Mouse (Mus musculus) lung, adult 2 months (tissue): ENCODE results near the gene Cnot10. TPM values are rescaled to one million over a fixed set of nuclear protein-coding genes. Genes with fewer than 3 reads are reported as not detected.

ENCODE experiments used
- DNase-seq: peaks from one replicate; pipeline ENCODE4 v3.0.0; 2022
- H3K4me1 ChIP-seq: fragments of 200-500 bp; 2 replicates; pipeline ENCODE4 v1.6.1; 2011; ENCODE audit warnings: low read length; ENCODE audit not compliant: control insufficient read depth, insufficient read depth
- H3K4me3 ChIP-seq: fragments of 200-500 bp; replicated peaks from 2 replicates; pipeline ENCODE3; 2011; ENCODE audit warnings: low read depth, mild to moderate bottlenecking, control low read depth, low read length; ENCODE audit errors: extremely low read depth
- CTCF ChIP-seq: fragments of 200-500 bp; IDR thresholded peaks from 2 replicates; pipeline ENCODE4 v1.5.1; 2011; ENCODE audit warnings: mild to moderate bottlenecking, low read length, control low read depth; ENCODE audit not compliant: insufficient read depth
- POLR2A ChIP-seq: fragments of 200-500 bp; IDR thresholded peaks from 2 replicates; pipeline ENCODE4 v1.6.1; 2011; ENCODE audit warnings: low read depth, mild to moderate bottlenecking, control low read depth, low read length, borderline replicate concordance; ENCODE audit errors: extremely low read depth
- WGBS: fragments of 180-500 bp; shearing (Covaris S2); methylation state at CpG from one replicate; pipeline ENCODE4 v1.1.7; 2018; 5-methylcytosine and 5-hydroxymethylcytosine counted together
- polyA plus RNA-seq: library from polyadenylated mRNA; depleted of rRNA; stranded (reverse); fragments of >200 nt; gene quantifications from 2 replicates; pipeline ENCODE4 v1.2.3, GENCODE M21; 2012

Cnot10 gene
- polyA plus RNA-seq, 1 experiment: 28.9 TPM

DNA sequence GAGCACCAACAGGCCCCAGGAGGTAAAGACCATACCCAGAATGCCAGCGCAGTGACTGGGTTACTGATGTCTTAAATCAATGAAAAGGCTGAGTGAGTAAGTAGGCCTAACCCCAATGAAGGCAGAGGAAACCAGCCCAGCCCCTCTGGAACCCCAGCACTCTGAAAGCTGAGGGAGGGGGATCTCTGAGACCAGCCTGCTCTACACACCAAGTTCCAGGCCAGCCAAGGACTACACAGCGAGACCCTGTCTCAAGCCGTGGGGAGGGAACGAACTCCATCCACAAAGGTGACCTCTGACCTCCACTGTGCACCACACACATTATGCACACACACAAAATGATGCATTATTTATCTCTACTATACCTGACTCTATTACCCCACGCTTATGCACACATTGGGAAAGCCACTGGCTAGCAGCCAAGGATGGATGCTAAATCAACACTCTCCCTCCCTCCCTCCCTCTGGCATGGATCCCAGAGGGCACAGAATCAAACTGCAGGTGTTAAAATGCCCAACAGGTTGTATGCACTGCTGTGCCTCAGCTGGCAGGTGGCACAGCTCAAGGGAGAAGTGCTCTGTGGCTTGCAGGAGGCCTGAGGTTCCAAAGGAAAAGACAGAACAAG lies 85.5 kb downstream of the Cnot10 start:
- no peak for DNase-seq
- 64% methylated on average over 5 of the region's 5 CpGs for WGBS
- no peak overlapping the region for H3K4me3 ChIP-seq
- TF ChIP-seq CTCF (no peak), POLR2A (no peak)
- no peaks in the 10 kb centered on the region for H3K4me1 ChIP-seq

DNA sequence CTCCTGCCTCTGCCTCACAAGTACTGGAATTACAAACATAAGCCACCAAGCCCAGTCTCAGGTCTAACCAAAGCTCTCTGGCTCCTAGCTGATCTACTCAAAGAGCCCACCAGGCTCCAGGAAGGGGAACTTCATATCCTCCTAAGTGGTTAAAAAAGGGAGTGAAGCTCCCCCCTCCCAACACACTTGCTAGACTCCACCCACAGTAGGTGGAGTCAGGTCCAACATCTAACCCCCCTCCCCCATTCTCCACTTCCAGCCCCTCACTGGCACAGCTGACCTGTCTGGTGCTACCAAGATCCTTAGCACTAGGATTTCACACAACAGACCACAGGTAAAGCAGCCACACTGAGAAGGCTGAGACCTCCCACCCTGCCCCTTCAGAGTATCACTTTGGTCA lies 86.2 kb downstream of the Cnot10 start:
- TF ChIP-seq CTCF (no peak), POLR2A (no peak)
- Histone ChIP-seq H3K4me1 (no peaks in the 10 kb centered on the region), H3K4me3 (no peak overlapping the region)
- DNase-seq: no peak

DNA sequence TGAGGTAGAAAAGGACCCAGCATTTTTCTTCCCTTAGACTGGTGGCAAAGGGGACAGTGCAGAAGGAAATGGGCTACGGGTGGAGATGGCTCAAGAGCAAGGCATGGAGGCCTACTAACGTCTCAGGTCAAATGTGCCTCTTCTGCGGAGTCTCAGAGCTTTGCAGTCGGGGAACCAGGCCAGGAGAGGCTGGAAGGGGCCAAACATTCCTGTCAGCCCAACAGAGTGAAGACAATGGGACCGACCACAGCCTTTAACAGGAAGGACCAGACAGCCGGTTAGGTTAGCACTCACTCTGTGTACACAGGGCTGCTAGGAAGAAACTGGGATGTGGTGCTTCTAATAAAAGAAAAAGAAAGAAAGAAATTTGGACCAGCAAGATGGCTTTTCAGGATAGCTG lies 90.0 kb downstream of the Cnot10 start:
- Histone ChIP-seq H3K4me3 (no peak overlapping the region), H3K4me1 (no peaks in the 10 kb centered on the region)
- DNase-seq: no peak
- TF ChIP-seq POLR2A: no peak
- TF ChIP-seq CTCF: no peak
- WGBS: 35% methylated on average over 6 of the region's 6 CpGs

DNA sequence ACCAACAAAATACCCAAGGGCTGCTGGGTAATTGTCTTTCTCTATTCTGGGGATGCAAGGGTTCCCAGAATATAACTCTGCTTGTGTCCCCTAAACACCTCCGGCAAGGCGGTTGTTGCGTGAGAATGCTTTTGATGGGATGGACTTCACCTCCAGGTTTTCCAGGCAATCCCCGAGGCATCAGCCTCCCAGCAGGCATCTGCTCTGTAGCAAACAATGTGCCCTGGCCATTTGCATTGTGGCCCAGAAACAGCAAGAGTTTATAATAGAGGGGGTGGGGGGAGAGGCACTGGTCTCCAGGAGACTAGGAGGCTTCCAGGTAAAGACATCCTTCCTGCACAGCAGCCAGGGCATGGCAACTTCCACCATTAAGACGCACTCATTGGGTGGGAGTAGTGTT lies 90.9 kb downstream of the Cnot10 start:
- Histone ChIP-seq H3K4me3 (no peak overlapping the region), H3K4me1 (no peaks in the 10 kb centered on the region)
- TF ChIP-seq POLR2A (no peak), CTCF (no peak)
- whole genome bisulfite sequencing: 86% methylated on average over 5 of the region's 5 CpGs
- DNase-seq: no peak

DNA sequence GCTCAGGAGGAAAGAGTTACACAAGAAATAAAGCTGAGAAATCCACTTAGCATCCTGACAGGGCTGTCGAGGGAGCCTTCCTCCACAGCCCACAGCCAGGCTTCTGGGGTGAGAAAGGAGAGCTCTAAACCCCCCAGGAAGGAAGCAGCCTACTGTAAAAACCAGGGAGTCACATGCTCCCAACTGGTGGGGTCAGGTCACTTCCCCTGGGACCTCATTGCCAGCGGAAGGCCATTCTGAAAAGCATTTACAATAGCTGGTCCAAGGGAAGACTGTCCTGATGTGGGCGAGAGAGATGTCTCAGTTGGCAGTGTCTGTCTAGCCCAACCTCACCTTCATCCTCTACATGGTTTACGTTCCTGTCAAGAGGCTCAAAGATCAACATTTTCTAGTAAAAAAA lies 91.5 kb downstream of the Cnot10 start:
- no peak for DNase-seq
- TF ChIP-seq CTCF (no peak), POLR2A (no peak)
- no peak overlapping the region for H3K4me3 ChIP-seq
- no peaks in the 10 kb centered on the region for H3K4me1 ChIP-seq
- 50% methylated on average over 4 of the region's 4 CpGs for WGBS

DNA sequence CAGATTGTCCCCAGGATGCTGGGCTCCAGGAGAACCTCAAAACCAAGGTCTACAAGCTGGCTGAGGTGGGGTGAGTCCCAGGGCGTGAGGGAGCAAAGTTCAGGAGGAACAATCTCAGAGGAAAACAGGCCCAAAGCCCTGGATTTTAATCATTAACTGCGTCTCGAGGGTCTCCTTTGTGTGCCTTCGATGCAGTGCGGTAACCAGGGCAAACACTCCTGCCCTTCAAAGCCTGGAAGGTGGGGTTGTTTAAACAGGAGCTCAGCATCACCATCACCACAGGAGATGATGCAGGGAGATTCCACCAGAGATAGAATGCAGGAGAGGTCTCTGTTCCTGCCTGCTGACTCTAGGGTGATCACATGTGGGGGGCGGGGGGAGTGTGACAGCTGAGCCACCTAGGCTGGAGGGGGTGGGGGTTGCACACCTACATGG lies 92.3 kb downstream of the Cnot10 start:
- H3K4me3 ChIP-seq: no peak overlapping the region
- TF ChIP-seq CTCF: no peak
- TF ChIP-seq POLR2A: no peak
- no peak for DNase-seq
- 67% methylated on average over 6 of the region's 6 CpGs for WGBS
- H3K4me1 ChIP-seq: no peaks in the 10 kb centered on the region

DNA sequence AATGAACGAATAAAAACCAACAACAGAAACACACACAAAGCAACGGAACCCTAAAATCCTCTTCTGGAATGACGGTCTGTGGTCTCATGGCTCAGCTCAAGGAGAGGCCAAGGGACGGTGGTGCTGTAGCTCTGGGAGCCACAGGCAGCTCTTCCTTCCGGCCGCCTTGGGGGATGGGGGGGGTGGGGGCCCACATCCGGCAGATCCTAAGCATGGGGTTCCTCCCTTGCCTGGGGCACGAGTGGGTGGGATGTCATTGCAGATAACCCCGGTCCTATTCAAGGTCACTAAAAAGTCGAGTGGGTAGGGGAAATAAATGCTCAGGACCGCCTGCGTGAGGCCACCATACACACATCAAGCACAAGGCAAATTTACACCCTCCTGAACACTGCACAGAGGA lies 93.2 kb downstream of the Cnot10 start:
- 49% methylated on average over 12 of the region's 12 CpGs for WGBS
- TF ChIP-seq POLR2A (no peak), CTCF (no peak)
- no peak for DNase-seq
- no peaks in the 10 kb centered on the region for H3K4me1 ChIP-seq
- no peak overlapping the region for H3K4me3 ChIP-seq

DNA sequence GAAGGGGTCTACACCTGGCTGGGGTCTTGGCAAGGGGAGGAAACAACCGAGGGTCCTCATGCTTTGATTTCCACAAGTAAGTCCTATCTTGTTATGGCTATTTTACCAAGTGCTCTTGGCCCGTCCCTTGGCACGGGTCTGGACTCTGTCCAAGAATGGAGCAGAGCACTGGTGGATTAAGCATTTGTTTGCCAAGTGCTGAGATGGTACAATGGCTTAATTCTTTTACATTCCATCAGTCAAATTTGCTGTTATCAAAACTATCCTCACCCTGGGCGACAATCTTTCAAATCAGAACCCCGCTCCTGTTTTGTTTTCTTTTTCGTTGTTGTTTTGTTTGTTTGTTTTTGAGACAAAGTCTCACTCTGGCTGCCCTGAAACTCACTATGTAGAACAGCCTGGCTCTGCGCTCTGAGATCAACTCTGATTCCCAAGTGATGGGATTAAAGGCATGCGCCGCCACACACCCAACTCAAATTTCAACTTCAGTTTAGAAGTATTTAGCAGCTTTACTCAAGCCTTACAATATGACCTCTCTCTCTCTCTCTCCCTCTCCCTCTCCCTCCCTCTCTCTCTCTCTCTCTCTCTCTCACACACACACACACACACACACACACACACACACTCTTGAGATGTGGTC lies 95.1 kb downstream of the Cnot10 start:
- no peak for DNase-seq
- 43% methylated on average over 9 of the region's 9 CpGs for WGBS
- Histone ChIP-seq H3K4me3 (no peak overlapping the region), H3K4me1 (no peaks in the 10 kb centered on the region)
- TF ChIP-seq POLR2A (no peak), CTCF (no peak)

DNA sequence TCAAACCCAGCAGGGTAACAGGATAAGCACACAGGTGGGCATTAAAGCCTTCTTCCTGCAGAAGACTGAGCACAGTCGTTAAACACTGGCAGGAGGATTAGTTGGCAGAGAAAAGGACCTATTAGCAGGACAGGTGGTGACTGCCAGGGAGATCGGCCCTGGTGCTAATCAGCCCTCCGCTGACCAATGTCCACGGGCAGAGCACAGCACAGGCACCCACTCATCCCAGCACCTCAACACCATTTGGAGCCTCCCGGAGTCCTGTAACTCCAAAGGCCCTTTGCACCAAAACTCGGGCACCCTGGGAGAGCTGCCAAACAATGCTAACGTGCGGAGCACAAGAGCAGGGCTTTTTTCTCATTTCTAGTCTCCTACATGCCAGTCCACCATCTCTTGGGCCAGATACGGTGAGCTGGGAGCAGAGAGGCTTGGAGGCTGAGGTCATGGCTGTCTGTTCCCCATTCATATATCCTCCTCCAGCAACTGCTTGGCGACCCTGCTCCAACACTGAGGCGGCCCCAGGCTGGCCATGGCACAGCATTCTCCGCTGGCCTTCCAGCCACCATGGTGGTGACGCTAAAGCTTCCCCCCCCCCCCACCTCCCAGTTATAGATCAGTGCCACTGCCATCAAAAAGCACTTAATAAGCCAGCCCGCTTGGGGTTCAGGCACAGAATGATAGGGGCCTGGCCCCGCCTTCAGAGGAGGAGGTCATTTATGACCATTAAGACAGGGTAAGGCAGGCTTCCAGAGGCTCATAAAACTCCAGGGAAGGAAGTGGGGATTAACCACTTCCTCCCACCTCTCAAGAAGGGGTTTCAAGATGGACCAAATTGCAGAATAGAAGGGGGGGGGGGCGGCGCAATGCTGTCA lies 95.9 kb downstream of the Cnot10 start:
- Histone ChIP-seq H3K4me3 (no peak overlapping the region), H3K4me1 (no peaks in the 10 kb centered on the region)
- DNase-seq: no peak
- no peak for TF ChIP-seq CTCF
- TF ChIP-seq POLR2A: no peak
- WGBS: 65% methylated on average over 17 of the region's 17 CpGs
